Mouse (Mus musculus) testis, adult 2 months (tissue): ENCODE results near the gene 2010003K11Rik.

Experiments
- CTCF ChIP-seq: fragments of 200-500 bp; IDR thresholded peaks from 2 replicates; pipeline ENCODE4 v1.5.1; 2012; ENCODE audit warnings: low read depth, mild to moderate bottlenecking, inconsistent platforms, low read length, moderate library complexity; ENCODE audit not compliant: control insufficient read depth, insufficient read depth, insufficient replicate concordance
- POLR2A ChIP-seq: fragments of 200-500 bp; IDR thresholded peaks from 2 replicates; pipeline ENCODE4 v1.6.1; 2012; ENCODE audit warnings: low read depth, mild to moderate bottlenecking, inconsistent platforms, low read length, moderate library complexity; ENCODE audit not compliant: control insufficient read depth

DNA sequence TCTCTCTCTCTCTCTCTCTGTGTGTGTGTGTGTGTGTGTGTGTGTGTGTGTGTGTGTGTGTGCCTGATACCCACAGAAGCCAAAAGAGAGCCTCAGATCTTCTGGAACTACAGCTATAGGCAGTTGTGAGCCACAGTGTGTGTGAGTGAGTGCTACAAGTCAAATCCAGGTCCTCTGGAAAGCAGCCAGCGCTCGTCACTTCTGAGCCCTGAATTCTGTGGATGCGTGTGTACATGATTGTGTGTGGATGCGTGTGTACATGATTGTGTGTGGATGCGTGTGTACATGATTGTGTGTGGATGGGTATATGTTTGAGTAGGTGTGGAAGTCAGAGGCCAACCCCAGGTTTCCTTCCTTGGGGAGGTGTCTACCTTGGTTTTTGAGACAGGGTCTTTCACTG is 24.8 kb downstream of the 2010003K11Rik start:
- TF ChIP-seq CTCF (no peak), POLR2A (no peak)
